Mouse (Mus musculus): ENCODE measurements around the gene Gm5478.
"Not testable (repeated sequence)": the region's sequence is repeated elsewhere in the genome, so short reads cannot be mapped to it uniquely, and the experiment has no call there.

Gene Gm5478

GRCm38 (mm10) chr15:101647280-101647679 lies at the start of gene Gm5478:
TSS of gene Gm5478 (minus strand) at chr15:101647380.
- no peak for DNase-seq (ENCODE audit: low spot score in 2 of 2)

GRCm38 (mm10) chr15:101694207-101694606 lies 47.0 kb upstream of the Gm5478 start, which contains the start of gene Krt6a:
TSS of gene Krt6a (minus strand) at chr15:101694307.
- no peak for DNase-seq (ENCODE audit: low spot score in 2 of 2)

- not testable (repeated sequence) for DNase-seq (ENCODE audit: low spot score in 2 of 2)
Observed at GRCm38 (mm10) chr15:101690460-101690859, 43.3 kb upstream of the Gm5478 start.

GRCm38 (mm10) chr15:101688161-101688560 lies 41.0 kb upstream of the Gm5478 start:
- DNase-seq (ENCODE audit: low spot score in 2 of 2): no peak

- no peak for DNase-seq (ENCODE audit: low spot score in 2 of 2)
Observed at GRCm38 (mm10) chr15:101680187-101680586, 33.0 kb upstream of the Gm5478 start, which contains the start of gene Krt6b. TSS of gene Krt6b (minus strand) at chr15:101680287.

- no peak for DNase-seq (ENCODE audit: low spot score in 2 of 2)
Observed at GRCm38 (mm10) chr15:101675978-101676377, 28.8 kb upstream of the Gm5478 start.

- no peak for DNase-seq (ENCODE audit: low spot score in 2 of 2)
Observed at GRCm38 (mm10) chr15:101652736-101653265, 5.6 kb upstream of the Gm5478 start.

GRCm38 (mm10) chr15:101627884-101628283 lies 19.3 kb downstream of the Gm5478 start, which contains the start of gene Gm5414:
TSS of gene Gm5414 (minus strand) at chr15:101628188.
- DNase-seq (ENCODE audit: low spot score in 2 of 2): no peak

GRCm38 (mm10) chr15:101599123-101599522 lies 48.1 kb downstream of the Gm5478 start:
- DNase-seq (ENCODE audit: low spot score in 2 of 2): no peak
